Mouse (Mus musculus) myocyte (in vitro differentiated cells): Measurements from ENCODE around the gene Qrfpr.

Source experiments
- E2F4 ChIP-seq: IDR thresholded peaks from one replicate; pipeline ENCODE4 v1.6.1; 2011; ENCODE audit warnings: mild to moderate bottlenecking, control low read depth, moderate library complexity; ENCODE audit not compliant: insufficient read depth
- MAX ChIP-seq: IDR thresholded peaks from one replicate; pipeline ENCODE4 v1.6.1; 2011; ENCODE audit warnings: low read depth, mild to moderate bottlenecking, control low read depth
- POLR2A ChIP-seq: IDR thresholded peaks from one replicate; pipeline ENCODE4 v1.6.1; 2011; ENCODE audit warnings: low read depth, mild to moderate bottlenecking, control low read depth, moderate library complexity; ENCODE audit not compliant: insufficient read length
- POLR2AphosphoS2 ChIP-seq: IDR thresholded peaks from one replicate; pipeline ENCODE4 v1.6.1; 2011; ENCODE audit warnings: low read depth, control low read depth; ENCODE audit not compliant: insufficient read length
- REST ChIP-seq: IDR thresholded peaks from one replicate; pipeline ENCODE4 v1.6.1; 2011; ENCODE audit warnings: mild to moderate bottlenecking, control low read depth, moderate library complexity; ENCODE audit not compliant: insufficient read depth, insufficient read length
- SRF ChIP-seq: IDR thresholded peaks from one replicate; pipeline ENCODE4 v1.6.1; 2011; ENCODE audit warnings: low read depth; ENCODE audit not compliant: control insufficient read depth, insufficient read length
- TCF12 ChIP-seq: IDR thresholded peaks from one replicate; pipeline ENCODE4 v1.6.1; 2011; ENCODE audit warnings: mild to moderate bottlenecking, control low read depth; ENCODE audit not compliant: poor library complexity, insufficient read depth, severe bottlenecking
- TCF3 ChIP-seq: IDR thresholded peaks from one replicate; pipeline ENCODE4 v1.6.1; 2011; ENCODE audit warnings: low read depth, control low read depth; ENCODE audit not compliant: insufficient read length
- USF1 ChIP-seq: IDR thresholded peaks from one replicate; pipeline ENCODE4 v1.6.1; 2011; ENCODE audit warnings: low read depth, mild to moderate bottlenecking, control low read depth, moderate library complexity

DNA sequence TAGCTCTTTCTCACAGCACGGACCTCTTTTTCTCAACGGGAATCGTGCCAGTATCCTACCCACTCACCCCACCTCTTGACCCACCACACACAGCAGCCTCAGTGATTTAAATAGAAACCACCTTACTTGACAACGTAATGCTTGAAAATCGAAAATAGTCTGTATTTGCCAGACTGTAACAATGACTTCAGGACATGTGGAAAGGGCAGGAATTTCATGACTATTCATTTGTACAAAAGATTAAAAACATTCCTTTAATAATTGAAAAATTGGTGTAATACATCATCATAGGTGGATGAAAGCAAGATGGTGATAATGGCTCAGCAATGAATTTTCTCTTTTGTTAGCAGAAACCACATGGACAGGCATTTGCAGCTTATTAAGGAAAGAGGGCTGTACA, 21.0 kb downstream of the Qrfpr start:
- TF ChIP-seq MAX (no peak), POLR2A (no peak), TCF3 (no peak), E2F4 (no peak), USF1 (no peak), SRF (no peak), TCF12 (no peak), REST (no peak), POLR2AphosphoS2 (no peak)
